Mouse (Mus musculus) stomach, postnatal 0 days (tissue): ENCODE results near the gene Six5. TPM values are rescaled to one million over a fixed set of nuclear protein-coding genes. Genes with fewer than 3 reads are reported as not detected.

Experiments
- ATAC-seq: fragments of 200-750 bp; cut with Nextera tagmentation; 2 replicates; pipeline ENCODE4 v1.8.0; 2017; ENCODE audit not compliant: low FRiP score, low TSS enrichment
- DNase-seq: peaks from one replicate; pipeline ENCODE4 v3.0.0-alpha.2; 2016; ENCODE audit warnings: low spot score
- H3K27ac ChIP-seq: fragments of 300-500 bp; sonication (generic); replicated peaks from 2 replicates; pipeline ENCODE4 v1.5.1; 2014; ENCODE audit warnings: mild to moderate bottlenecking, control low read depth
- H3K27me3 ChIP-seq: fragments of 300-500 bp; sonication (generic); 2 replicates; pipeline ENCODE4 v1.6.1; 2014; ENCODE audit warnings: low read length; ENCODE audit not compliant: control insufficient read depth, insufficient read depth
- H3K36me3 ChIP-seq: fragments of 300-500 bp; sonication (generic); 2 replicates; pipeline ENCODE4 v1.6.1; 2014; ENCODE audit warnings: low read length, mixed read lengths; ENCODE audit not compliant: control insufficient read depth, insufficient read depth
- H3K4me1 ChIP-seq: fragments of 300-500 bp; sonication (generic); replicated peaks from 2 replicates; pipeline ENCODE4 v1.6.1; 2014; ENCODE audit warnings: antibody characterized with exemption; ENCODE audit not compliant: control insufficient read depth, insufficient read depth
- H3K4me2 ChIP-seq: fragments of 300-500 bp; sonication (generic); replicated peaks from 2 replicates; pipeline ENCODE4 v1.6.1; 2014; ENCODE audit warnings: low read depth, mild to moderate bottlenecking, control low read depth, moderate library complexity
- H3K4me3 ChIP-seq: fragments of 300-500 bp; sonication (generic); 2 replicates; pipeline ENCODE4 v1.5.1; 2014; ENCODE audit warnings: low read depth, low read length, control low read depth
- H3K9ac ChIP-seq: fragments of 300-500 bp; sonication (generic); 2 replicates; pipeline ENCODE4 v1.6.1; 2014; ENCODE audit warnings: mild to moderate bottlenecking, low read length, control low read depth, mixed read lengths
- H3K9me3 ChIP-seq: fragments of 300-500 bp; sonication (generic); 2 replicates; pipeline ENCODE4 v1.6.1; 2016; ENCODE audit warnings: low read length; ENCODE audit not compliant: control insufficient read depth
- CTCF ChIP-seq: IDR thresholded peaks from 2 replicates; pipeline ENCODE4 v1.5.1; 2016; ENCODE audit warnings: antibody characterized with exemption, low read depth, mild to moderate bottlenecking, moderate library complexity
- EP300 ChIP-seq: optimal IDR thresholded peaks from 2 replicates; pipeline ENCODE3; 2016; ENCODE audit warnings: antibody characterized with exemption
- WGBS: fragments of 180-500 bp; shearing (Covaris S2); extraction: QIAGEN DNeasy Blood & Tissue Kit; methylation state at CpG from one replicate; pipeline ENCODE4 v1.1.7; 2014; 5-methylcytosine and 5-hydroxymethylcytosine counted together
- polyA plus RNA-seq: library from polyadenylated mRNA; unstranded; fragments of >200 nt; fragmentation: Nextera tagmentation; extraction: Ambion mirVana; gene quantifications from 2 replicates; pipeline ENCODE4 v1.2.1, GENCODE M21; 2015

Gene Six5
- polyA plus RNA-seq, 1 experiment from 2014 or later = 6.1 TPM

DNA sequence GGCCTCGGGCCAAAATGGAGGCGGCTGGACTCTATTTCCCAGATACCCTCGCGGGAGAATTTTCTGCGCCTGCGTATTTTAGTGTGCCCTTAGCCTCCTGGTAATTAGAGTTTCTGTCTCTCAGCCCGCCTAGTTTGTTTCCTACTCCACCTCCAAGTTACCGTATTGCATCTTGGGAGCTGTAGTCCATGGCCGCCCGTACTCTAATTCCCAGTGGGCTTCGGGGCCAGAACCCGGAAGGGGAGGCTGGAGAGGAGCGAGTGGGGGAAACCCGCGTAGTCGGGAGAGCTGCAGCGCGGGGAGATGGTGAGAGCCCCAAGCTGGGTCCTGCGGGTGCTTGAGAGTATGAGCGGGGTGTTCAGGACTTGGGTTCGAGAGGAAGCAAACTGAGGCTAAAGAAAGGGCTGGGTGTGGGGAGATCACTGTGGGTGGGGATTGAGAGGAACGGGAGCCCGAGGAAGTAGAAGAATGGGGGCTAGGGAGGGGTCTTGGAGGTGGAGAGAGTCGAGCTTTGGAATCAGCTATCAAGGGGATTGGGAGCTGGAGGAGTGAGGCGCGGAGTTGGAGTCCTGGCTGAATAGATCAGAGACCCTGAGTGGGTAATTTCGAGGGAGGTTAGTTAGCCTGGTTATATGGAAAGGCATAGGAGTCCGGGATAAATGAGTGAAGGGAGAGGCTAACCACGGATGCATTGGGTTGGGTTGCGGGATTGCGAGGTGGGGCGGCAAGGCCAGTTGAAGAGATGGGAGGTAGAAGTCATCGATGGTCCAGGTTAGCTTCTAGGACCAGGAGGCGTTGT is 25.4 kb downstream of the Six5 start, which contains the start of gene Fbxo46:
Fbxo46 (plus strand) TSS at position 229 of the 799 bp plus-strand sequence.
- peak within 1 kb of the TSS; percentile 87 for H3K4me2 ChIP-seq
- H3K36me3 ChIP-seq = no peaks in the 10 kb centered on the region
- H3K4me3 ChIP-seq = peak within 1 kb of the TSS; percentile 62
- ATAC-seq (peak; percentile 96), DNase-seq (peak; percentile 94)
- no peak for TF ChIP-seq CTCF
- no peak for TF ChIP-seq EP300
- H3K9me3 ChIP-seq = no peaks in the 10 kb centered on the region
- WGBS = 2% methylated on average over 34 of the region's 34 CpGs
- H3K27ac ChIP-seq = peak within 1 kb of the TSS; percentile 45
- no peaks in the 10 kb centered on the region; the same call in 1 of the 2 replicates for H3K4me1 ChIP-seq
- H3K27me3 ChIP-seq = no peaks in the 10 kb centered on the region
- H3K9ac ChIP-seq = peak within 1 kb of the TSS; percentile 73

DNA sequence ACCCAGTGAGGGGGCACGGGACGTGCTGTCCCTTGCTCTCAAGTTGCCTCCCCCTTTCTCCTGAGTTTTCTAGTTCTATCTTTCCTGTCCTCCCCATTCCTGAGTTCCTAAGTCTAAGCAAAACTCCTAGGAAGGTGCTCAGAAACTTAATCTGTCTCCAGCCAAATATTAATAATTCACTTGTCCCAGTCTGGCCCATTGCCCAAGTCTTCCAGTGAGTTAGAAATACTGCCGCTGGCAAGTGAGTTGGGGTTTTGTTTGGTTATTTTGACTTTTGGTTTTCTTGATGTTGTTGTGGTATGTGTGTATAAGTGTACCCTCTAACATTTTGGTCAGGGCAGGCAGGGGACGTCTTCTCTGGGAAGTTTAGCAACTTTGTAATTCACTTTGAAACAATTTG is 27.3 kb downstream of the Six5 start:
- no peak for TF ChIP-seq CTCF
- TF ChIP-seq EP300 = no peak
- no peak for ATAC-seq
- 78% methylated on average over 4 of the region's 4 CpGs for WGBS

DNA sequence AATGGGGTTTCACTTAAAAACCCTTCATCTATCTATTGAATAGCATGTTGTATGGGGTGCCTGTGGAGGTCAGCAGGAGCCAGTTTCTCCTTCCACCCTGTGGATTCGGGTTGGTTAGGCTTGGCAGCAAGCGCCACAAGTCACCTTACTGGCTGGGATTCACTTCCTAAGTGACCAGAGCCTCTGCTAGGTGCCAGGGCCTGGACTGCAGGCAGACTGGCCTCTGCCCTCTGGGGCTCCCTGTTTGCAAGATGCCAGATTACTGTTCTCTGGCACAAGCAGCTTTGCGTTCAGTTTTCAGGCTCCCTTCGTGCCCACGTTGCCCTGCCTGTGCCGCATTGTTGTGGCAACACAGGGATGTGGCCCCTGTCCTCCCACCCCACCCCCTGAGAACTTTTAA is 30.3 kb downstream of the Six5 start:
- no peak for DNase-seq
- Histone ChIP-seq H3K36me3 (peaks cover 4% of the 10 kb centered on the region; the same call in 1 of the 2 replicates), H3K27me3 (no peaks in the 10 kb centered on the region), H3K9ac (no peak overlapping the region), H3K4me1 (no peaks in the 10 kb centered on the region; the same call in 1 of the 2 replicates), H3K4me2 (no peak overlapping the region), H3K27ac (no peak overlapping the region), H3K4me3 (no peak overlapping the region), H3K9me3 (no peaks in the 10 kb centered on the region)
- 84% methylated on average over 6 of the region's 6 CpGs for WGBS
- TF ChIP-seq EP300 = no peak
- no peak for TF ChIP-seq CTCF
- no peak for ATAC-seq

More for the DNA sequence above, 27.3 kb downstream of the Six5 start:
- Histone ChIP-seq H3K4me3 (no peak overlapping the region), H3K4me1 (no peaks in the 10 kb centered on the region; the same call in 1 of the 2 replicates), H3K27me3 (no peaks in the 10 kb centered on the region), H3K4me2 (no peak overlapping the region), H3K27ac (no peak overlapping the region), H3K36me3 (peaks cover 4% of the 10 kb centered on the region; the same call in 1 of the 2 replicates), H3K9ac (no peak overlapping the region), H3K9me3 (no peaks in the 10 kb centered on the region)
- DNase-seq = no peak

DNA sequence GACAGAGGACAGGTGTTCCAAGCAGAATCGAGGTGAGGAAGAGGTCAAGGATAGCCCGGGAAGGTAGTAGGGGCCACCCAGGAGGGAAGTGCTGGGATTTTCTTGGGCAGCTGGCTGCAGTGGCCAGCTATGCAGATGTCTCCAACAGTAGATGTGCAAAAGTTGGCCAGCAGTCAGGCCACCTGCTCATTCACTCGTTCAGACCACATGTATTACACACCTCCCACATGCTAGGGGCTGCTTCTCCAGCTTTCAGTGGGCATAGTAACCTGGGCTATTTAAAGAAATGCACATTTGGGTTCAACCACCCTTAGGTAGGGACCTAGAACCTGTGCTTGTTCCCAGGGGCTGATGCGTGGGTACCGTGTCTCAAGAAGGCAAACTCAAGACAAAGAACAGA is 33.4 kb downstream of the Six5 start:
- Histone ChIP-seq H3K27me3 (no peaks in the 10 kb centered on the region), H3K36me3 (peaks cover 4% of the 10 kb centered on the region; the same call in 1 of the 2 replicates), H3K27ac (no peak overlapping the region), H3K9ac (no peak overlapping the region), H3K4me2 (no peak overlapping the region), H3K9me3 (no peaks in the 10 kb centered on the region), H3K4me3 (no peak overlapping the region), H3K4me1 (0 out of 2 replicates have a peak, but pooled peaks cover 2% of the 10 kb centered on the region)
- no peak for DNase-seq
- ATAC-seq = no peak
- 75% methylated on average over 5 of the region's 5 CpGs for WGBS
- TF ChIP-seq EP300 (no peak), CTCF (no peak)

GRCm38 (mm10) chr7:19129396-19129795 is 35.0 kb downstream of the Six5 start:
- H3K4me3 ChIP-seq = no peak overlapping the region
- no peak overlapping the region for H3K27ac ChIP-seq
- WGBS = 86% methylated on average over 5 of the region's 5 CpGs
- H3K9me3 ChIP-seq = no peaks in the 10 kb centered on the region
- H3K9ac ChIP-seq = no peak overlapping the region
- no peak for TF ChIP-seq EP300
- TF ChIP-seq CTCF = no peak
- H3K36me3 ChIP-seq = peaks cover 4% of the 10 kb centered on the region; the same call in 1 of the 2 replicates
- DNase-seq = no peak
- H3K27me3 ChIP-seq = no peaks in the 10 kb centered on the region
- ATAC-seq = no peak
- H3K4me2 ChIP-seq = no peak overlapping the region
- 0 out of 2 replicates have a peak, but pooled peaks cover 2% of the 10 kb centered on the region for H3K4me1 ChIP-seq

- no peaks in the 10 kb centered on the region for H3K27me3 ChIP-seq
- 0 out of 2 replicates have a peak, but pooled peaks cover 2% of the 10 kb centered on the region for H3K4me1 ChIP-seq
- peak overlapping the region; percentile 17; the same call in 1 of the 2 replicates for H3K4me3 ChIP-seq
- peak overlapping the region; percentile 48 for H3K4me2 ChIP-seq
- H3K36me3 ChIP-seq = peaks cover 4% of the 10 kb centered on the region
- peak overlapping the region; percentile 24; the same call in 1 of the 2 replicates for H3K9ac ChIP-seq
- H3K27ac ChIP-seq = peak overlapping the region; percentile 71
- H3K9me3 ChIP-seq = no peaks in the 10 kb centered on the region
- ATAC-seq = no peak
- peak; percentile 49 for TF ChIP-seq CTCF
- no peak for TF ChIP-seq EP300
- WGBS = 15% methylated on average over 4 of the region's 4 CpGs
- no peak for DNase-seq
Observed at GRCm38 (mm10) chr7:19130657-19131056, 36.3 kb downstream of the Six5 start.
